Mouse (Mus musculus) heart, embryonic 11.5 days (tissue): ENCODE measurements around the gene Cpsf2. TPM values are rescaled to one million over a fixed set of nuclear protein-coding genes. Genes with fewer than 3 reads are reported as not detected.

Experiments used
- ATAC-seq: fragments of 200-750 bp; cut with Nextera tagmentation; replicated peaks from 2 replicates; pipeline ENCODE4 v1.8.0; 2017; ENCODE audit warnings: moderate library complexity; ENCODE audit not compliant: insufficient number of reproducible peaks, low FRiP score, low TSS enrichment
- H3K27ac ChIP-seq: fragments of 300-500 bp; sonication (generic); 2 replicates; pipeline ENCODE4 v1.5.1; 2014; ENCODE audit warnings: mild to moderate bottlenecking, low read depth, low read length
- H3K27me3 ChIP-seq: fragments of 300-500 bp; sonication (generic); 2 replicates; pipeline ENCODE4 v1.6.1; 2014; ENCODE audit warnings: mild to moderate bottlenecking, low read length, mixed read lengths; ENCODE audit not compliant: control insufficient read depth, insufficient read depth
- H3K36me3 ChIP-seq: fragments of 300-500 bp; sonication (generic); 2 replicates; pipeline ENCODE4 v1.6.1; 2014; ENCODE audit warnings: mild to moderate bottlenecking, low read length, moderate library complexity, mixed read lengths; ENCODE audit not compliant: control insufficient read depth, insufficient read depth
- H3K4me1 ChIP-seq: fragments of 300-500 bp; sonication (generic); 2 replicates; pipeline ENCODE4 v1.6.1; 2014; ENCODE audit warnings: low read length; ENCODE audit not compliant: control insufficient read depth, insufficient read depth
- H3K4me2 ChIP-seq: fragments of 300-500 bp; sonication (generic); 2 replicates; pipeline ENCODE4 v1.6.1; 2014; ENCODE audit warnings: mild to moderate bottlenecking, moderate library complexity
- H3K4me3 ChIP-seq: fragments of 300-500 bp; sonication (generic); 2 replicates; pipeline ENCODE4 v1.5.1; 2014; ENCODE audit warnings: low read depth, low read length
- H3K9ac ChIP-seq: fragments of 300-500 bp; sonication (generic); 2 replicates; pipeline ENCODE4 v1.6.1; 2014; ENCODE audit warnings: mild to moderate bottlenecking, low read depth, low read length, moderate library complexity
- H3K9me3 ChIP-seq: fragments of 300-500 bp; sonication (generic); replicated peaks from 2 replicates; pipeline ENCODE4 v1.6.1; 2016; ENCODE audit warnings: low read length; ENCODE audit not compliant: control insufficient read depth
- WGBS: fragments of 180-500 bp; shearing (Covaris S2); extraction: QIAGEN DNeasy Blood & Tissue Kit; methylation state at CpG from one replicate; pipeline ENCODE4 v1.1.7; 2014; ENCODE audit not compliant: insufficient replicate concordance; 5-methylcytosine and 5-hydroxymethylcytosine counted together
- polyA plus RNA-seq: library from polyadenylated mRNA; unstranded; fragments of >200 nt; fragmentation: Nextera tagmentation; extraction: Ambion mirVana; gene quantifications from 2 replicates; pipeline ENCODE4 v1.2.1, GENCODE M21; 2014

The Cpsf2 gene
- polyA plus RNA-seq, 1 experiment from 2014 or later: 26.3 TPM

GRCm38 (mm10) chr12:101977404-101977915 is 1.7 kb downstream of the Cpsf2 start:
- Histone ChIP-seq H3K4me2 (peak overlapping the region; percentile 87), H3K27me3 (no peaks in the 10 kb centered on the region), H3K27ac (no peak overlapping the region), H3K9ac (no peak overlapping the region), H3K4me3 (no peak overlapping the region; the same call in 1 of the 2 replicates), H3K4me1 (peaks cover 15% of the 10 kb centered on the region), H3K36me3 (peaks cover 4% of the 10 kb centered on the region; the same call in 1 of the 2 replicates), H3K9me3 (no peaks in the 10 kb centered on the region)
- ATAC-seq: no peak
- WGBS: 94% methylated on average over 10 of the region's 10 CpGs

- ATAC-seq: no peak
- no peak overlapping the region for H3K4me3 ChIP-seq
- WGBS: 68% methylated on average over 5 of the region's 5 CpGs
- no peak overlapping the region for H3K27ac ChIP-seq
- no peak overlapping the region for H3K4me2 ChIP-seq
- no peak overlapping the region for H3K9ac ChIP-seq
- H3K27me3 ChIP-seq: no peaks in the 10 kb centered on the region
- H3K4me1 ChIP-seq: peaks cover 15% of the 10 kb centered on the region
- H3K36me3 ChIP-seq: peaks cover 4% of the 10 kb centered on the region
- no peaks in the 10 kb centered on the region for H3K9me3 ChIP-seq
Observed at GRCm38 (mm10) chr12:101978162-101978561, 2.4 kb downstream of the Cpsf2 start.

- Histone ChIP-seq H3K4me2 (no peak overlapping the region), H3K9ac (no peak overlapping the region), H3K36me3 (peaks cover 6% of the 10 kb centered on the region), H3K4me3 (no peak overlapping the region), H3K27ac (no peak overlapping the region), H3K27me3 (no peaks in the 10 kb centered on the region), H3K4me1 (peaks cover 15% of the 10 kb centered on the region), H3K9me3 (no peaks in the 10 kb centered on the region)
- ATAC-seq: no peak
- WGBS: 92% methylated on average over 1 of the region's 1 CpGs
Observed at GRCm38 (mm10) chr12:101978588-101978987, 2.8 kb downstream of the Cpsf2 start.

GRCm38 (mm10) chr12:101979213-101979750 is 3.5 kb downstream of the Cpsf2 start:
- Histone ChIP-seq H3K27me3 (no peaks in the 10 kb centered on the region), H3K4me2 (no peak overlapping the region), H3K4me1 (peaks cover 15% of the 10 kb centered on the region), H3K9me3 (no peaks in the 10 kb centered on the region), H3K4me3 (no peak overlapping the region), H3K27ac (no peak overlapping the region), H3K9ac (no peak overlapping the region), H3K36me3 (peaks cover 10% of the 10 kb centered on the region)
- ATAC-seq: no peak
- WGBS: 84% methylated on average over 8 of the region's 8 CpGs

- H3K9me3 ChIP-seq: no peaks in the 10 kb centered on the region
- H3K27me3 ChIP-seq: no peaks in the 10 kb centered on the region
- no peak overlapping the region for H3K27ac ChIP-seq
- H3K4me3 ChIP-seq: no peak overlapping the region
- 49% methylated on average over 5 of the region's 5 CpGs for WGBS
- no peak overlapping the region for H3K9ac ChIP-seq
- peaks cover 15% of the 10 kb centered on the region for H3K4me1 ChIP-seq
- ATAC-seq: no peak
- H3K36me3 ChIP-seq: peaks cover 14% of the 10 kb centered on the region
- H3K4me2 ChIP-seq: no peak overlapping the region
Observed at GRCm38 (mm10) chr12:101980266-101980665, 4.5 kb downstream of the Cpsf2 start.

- 89% methylated on average over 2 of the region's 2 CpGs for WGBS
- Histone ChIP-seq H3K4me3 (no peak overlapping the region), H3K27ac (no peak overlapping the region), H3K9me3 (no peaks in the 10 kb centered on the region), H3K4me1 (peaks cover 15% of the 10 kb centered on the region), H3K36me3 (peaks cover 14% of the 10 kb centered on the region), H3K27me3 (no peaks in the 10 kb centered on the region), H3K9ac (no peak overlapping the region), H3K4me2 (no peak overlapping the region)
- ATAC-seq: no peak
Observed at GRCm38 (mm10) chr12:101981559-101981958, 5.8 kb downstream of the Cpsf2 start.

GRCm38 (mm10) chr12:101982977-101983376 is 7.2 kb downstream of the Cpsf2 start:
- H3K36me3 ChIP-seq: peaks cover 23% of the 10 kb centered on the region

GRCm38 (mm10) chr12:101985110-101985509 is 9.3 kb downstream of the Cpsf2 start:
- WGBS: 78% methylated on average over 3 of the region's 3 CpGs
- H3K4me1 ChIP-seq: peaks cover 3% of the 10 kb centered on the region
- H3K36me3 ChIP-seq: peaks cover 39% of the 10 kb centered on the region
- H3K27me3 ChIP-seq: no peaks in the 10 kb centered on the region
- ATAC-seq: no peak
- no peak overlapping the region for H3K27ac ChIP-seq
- H3K9ac ChIP-seq: no peak overlapping the region
- no peaks in the 10 kb centered on the region for H3K9me3 ChIP-seq
- H3K4me3 ChIP-seq: no peak overlapping the region
- no peak overlapping the region for H3K4me2 ChIP-seq

More at GRCm38 (mm10) chr12:101982977-101983376, 7.2 kb downstream of the Cpsf2 start:
- Histone ChIP-seq H3K4me1 (peaks cover 6% of the 10 kb centered on the region), H3K4me3 (no peak overlapping the region), H3K9ac (no peak overlapping the region), H3K9me3 (no peaks in the 10 kb centered on the region), H3K4me2 (no peak overlapping the region), H3K27ac (no peak overlapping the region), H3K27me3 (no peaks in the 10 kb centered on the region)
- no peak for ATAC-seq
- WGBS: 93% methylated on average over 9 of the region's 9 CpGs

- Histone ChIP-seq H3K4me1 (no peaks in the 10 kb centered on the region), H3K27ac (no peak overlapping the region), H3K36me3 (peaks cover 55% of the 10 kb centered on the region), H3K4me2 (no peak overlapping the region), H3K27me3 (no peaks in the 10 kb centered on the region), H3K4me3 (no peak overlapping the region), H3K9me3 (no peaks in the 10 kb centered on the region), H3K9ac (no peak overlapping the region)
- ATAC-seq: no peak
- 90% methylated on average over 6 of the region's 6 CpGs for WGBS
Observed at GRCm38 (mm10) chr12:101987659-101988058, 11.9 kb downstream of the Cpsf2 start.
